Mouse (Mus musculus) megakaryocyte, adult 5-6 weeks (primary cell): ENCODE measurements around the gene Ablim1. TPM values are rescaled to one million over a fixed set of nuclear protein-coding genes. Genes with fewer than 3 reads are reported as not detected.

ENCODE experiments used
- ATAC-seq: 2 replicates; pipeline ENCODE4 v1.8.0; 2016; ENCODE audit warnings: mild to moderate bottlenecking, inconsistent platforms; ENCODE audit not compliant: poor library complexity, severe bottlenecking
- total RNA-seq, 2 experiments: library from RNA; stranded (forward) in 1 of 2; stranded (reverse) in 1 of 2; fragments of 153-499, 151-499 nt in 1 of 2; fragments of 221-1000, 200-1000 nt in 1 of 2; gene quantifications; 2 replicates each; pipeline versions ENCODE4 v1.2.3 to v1.2.4; 2015 to 2017

Ablim1 gene
- total RNA-seq, 2 experiments from 2014 or later = 1.7 to 2.6 TPM

- ATAC-seq = no peak
Measured at GRCm38 (mm10) chr19:57132916-57133520, 181.7 kb downstream of the Ablim1 start.

DNA sequence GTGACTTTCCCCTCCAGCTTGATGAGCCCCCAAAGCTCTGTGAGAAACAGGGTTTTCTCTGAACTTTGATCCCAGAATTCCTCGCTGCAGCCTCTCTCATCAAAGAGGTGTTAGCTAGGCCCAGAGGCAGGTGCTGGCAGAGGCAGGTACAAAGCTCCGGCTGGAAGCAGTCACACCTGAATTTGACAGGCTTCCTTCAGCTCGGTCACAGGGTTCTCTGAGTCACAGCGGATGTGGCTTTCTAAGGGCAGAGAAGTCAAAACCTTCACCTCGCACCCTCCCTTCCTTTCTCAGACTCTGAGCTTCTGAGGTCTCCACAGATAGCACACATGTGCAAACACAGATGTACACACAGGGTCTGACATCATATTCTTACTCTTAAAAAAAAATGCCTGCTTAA lies 182.4 kb downstream of the Ablim1 start:
- peak; percentile 68 for ATAC-seq

DNA sequence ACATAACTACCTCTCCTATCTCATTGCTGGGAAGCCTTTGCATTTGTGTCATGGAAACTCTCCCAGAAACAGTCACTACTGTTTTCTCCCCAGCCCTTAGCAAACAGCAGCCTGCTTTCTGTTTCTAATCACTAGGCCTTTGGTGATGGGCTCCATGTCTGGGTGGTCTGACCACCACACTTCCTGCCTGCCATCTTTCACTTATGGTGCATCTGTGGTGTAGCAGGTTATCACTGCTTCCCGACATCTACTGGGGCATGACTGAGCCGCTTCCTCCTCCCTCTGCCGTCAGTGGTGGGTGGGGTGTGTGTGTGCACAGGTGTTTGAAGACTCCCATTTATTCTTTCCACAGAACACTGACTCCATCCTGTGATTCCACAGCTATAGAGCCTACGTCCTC lies 183.4 kb downstream of the Ablim1 start:
- peak; percentile 52 for ATAC-seq

DNA sequence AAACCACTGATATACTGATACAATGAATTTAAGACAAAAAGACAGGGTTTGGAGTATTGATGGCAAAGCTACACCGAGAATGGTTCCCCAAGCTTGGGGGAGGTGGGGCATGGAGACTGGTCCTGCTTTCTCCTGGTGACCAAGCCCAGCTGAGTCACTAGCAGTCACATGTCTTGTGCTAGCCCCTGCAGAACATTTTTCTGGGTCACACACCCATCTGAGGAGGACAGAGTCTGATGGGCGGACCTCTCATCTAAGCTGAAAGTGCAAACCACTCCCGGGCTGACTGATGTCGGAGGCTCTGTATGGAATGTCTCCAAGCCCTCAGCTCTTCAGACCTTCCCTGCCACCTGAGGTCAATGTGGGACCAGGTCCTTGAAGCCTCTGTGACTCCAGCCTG lies 184.1 kb downstream of the Ablim1 start:
- ATAC-seq = no peak

GRCm38 (mm10) chr19:57129729-57130128 lies 185.0 kb downstream of the Ablim1 start:
- no peak for ATAC-seq

GRCm38 (mm10) chr19:57128037-57128436 lies 186.7 kb downstream of the Ablim1 start:
- ATAC-seq = no peak

- no peak for ATAC-seq
Measured at GRCm38 (mm10) chr19:57127523-57127922, 187.2 kb downstream of the Ablim1 start.

- ATAC-seq = no peak
Measured at GRCm38 (mm10) chr19:57126950-57127349, 187.8 kb downstream of the Ablim1 start.

- no peak for ATAC-seq
Measured at GRCm38 (mm10) chr19:57124906-57125305, 189.8 kb downstream of the Ablim1 start.

DNA sequence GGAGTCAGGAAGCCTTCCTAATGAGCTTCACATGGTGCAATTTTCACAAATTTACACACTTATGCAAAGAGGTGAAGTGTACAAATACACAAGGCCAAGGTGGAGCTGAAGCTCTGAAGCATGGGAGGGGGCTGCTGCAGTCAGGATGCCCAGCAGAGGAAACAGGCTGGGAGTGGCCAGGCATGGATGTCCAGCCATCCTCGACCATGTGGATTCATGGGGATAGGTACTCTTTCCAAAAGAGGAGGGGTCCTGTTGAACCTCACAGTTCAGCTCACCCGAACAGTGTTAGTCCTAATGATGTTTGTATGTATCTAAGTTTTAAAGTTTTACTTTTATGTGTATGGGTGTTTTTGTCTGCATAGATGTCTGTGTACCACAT lies 190.6 kb downstream of the Ablim1 start:
- no peak for ATAC-seq

DNA sequence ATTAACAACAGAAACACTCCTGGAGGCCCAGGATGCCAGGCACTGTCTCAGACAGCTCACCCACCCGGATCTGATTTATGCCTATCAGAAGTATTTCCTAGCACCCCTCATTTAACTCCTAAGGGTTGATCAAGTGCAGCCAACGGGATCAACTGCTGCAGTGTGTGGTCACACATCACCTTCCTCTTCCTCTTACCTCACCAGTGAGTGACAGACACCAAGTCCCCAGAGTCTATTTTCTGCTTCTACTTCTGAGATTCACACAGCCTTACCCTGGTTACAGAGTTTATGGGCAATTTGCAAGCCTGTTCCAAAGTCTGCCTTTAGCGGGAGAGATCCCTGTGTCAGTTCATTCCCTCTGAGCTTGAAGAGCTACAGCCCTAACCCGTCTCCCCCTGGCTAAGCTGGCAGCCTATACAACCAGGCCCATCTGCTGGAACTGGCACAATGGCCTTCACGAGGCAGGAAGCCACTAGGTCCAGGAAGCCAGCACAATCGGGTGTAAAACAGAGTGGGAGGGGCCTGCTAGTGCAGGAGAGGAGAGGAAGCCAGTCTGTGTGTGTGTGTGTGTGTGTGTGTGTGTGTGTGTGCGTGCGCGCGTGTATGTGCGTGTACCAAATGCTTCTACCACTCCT lies 191.1 kb downstream of the Ablim1 start:
- peak; percentile 75 for ATAC-seq

DNA sequence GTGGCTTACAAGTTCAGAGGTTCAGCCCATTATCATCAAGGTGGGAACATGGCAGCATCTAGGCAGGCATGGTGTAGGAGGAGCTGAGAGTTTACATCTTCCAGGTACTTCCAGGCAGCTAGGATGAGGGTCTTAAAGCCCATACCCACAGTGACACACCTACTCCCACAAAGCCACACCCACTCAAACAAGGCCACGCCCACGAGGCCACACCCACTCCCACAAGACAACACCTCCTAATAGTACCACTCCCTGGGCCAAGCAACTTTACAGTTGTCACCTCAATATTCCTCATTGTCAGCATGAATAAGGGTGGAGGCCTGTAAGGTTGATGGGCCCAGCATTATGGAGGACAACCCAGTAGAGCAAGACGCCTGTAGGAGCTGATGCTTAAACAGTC lies 192.5 kb downstream of the Ablim1 start:
- no peak for ATAC-seq

- no peak for ATAC-seq
Measured at GRCm38 (mm10) chr19:57121036-57121435, 193.7 kb downstream of the Ablim1 start.

DNA sequence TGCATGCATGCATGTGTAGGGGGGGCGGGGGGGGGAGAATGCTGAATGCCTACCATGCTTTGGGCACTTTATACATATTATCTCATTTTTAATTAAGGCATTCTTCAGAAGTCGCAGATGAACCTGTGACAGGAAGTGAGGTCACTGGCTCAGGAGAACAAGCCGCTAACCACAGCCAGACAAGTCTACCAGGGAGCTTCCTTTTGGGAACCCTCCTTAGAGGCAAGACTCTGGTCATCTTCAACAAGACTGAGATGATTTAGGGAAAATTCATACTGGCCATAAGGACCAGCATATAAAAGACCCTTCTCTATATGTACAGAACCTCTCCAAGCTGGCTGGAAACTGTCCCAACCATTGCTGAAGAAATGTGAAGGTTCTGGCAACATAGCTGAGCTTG lies 195.1 kb downstream of the Ablim1 start:
- peak; percentile 37 for ATAC-seq

- ATAC-seq = peak; percentile 59
Measured at GRCm38 (mm10) chr19:57118785-57119565, 195.7 kb downstream of the Ablim1 start.

- ATAC-seq = no peak
Measured at GRCm38 (mm10) chr19:57117751-57118150, 197.0 kb downstream of the Ablim1 start.

DNA sequence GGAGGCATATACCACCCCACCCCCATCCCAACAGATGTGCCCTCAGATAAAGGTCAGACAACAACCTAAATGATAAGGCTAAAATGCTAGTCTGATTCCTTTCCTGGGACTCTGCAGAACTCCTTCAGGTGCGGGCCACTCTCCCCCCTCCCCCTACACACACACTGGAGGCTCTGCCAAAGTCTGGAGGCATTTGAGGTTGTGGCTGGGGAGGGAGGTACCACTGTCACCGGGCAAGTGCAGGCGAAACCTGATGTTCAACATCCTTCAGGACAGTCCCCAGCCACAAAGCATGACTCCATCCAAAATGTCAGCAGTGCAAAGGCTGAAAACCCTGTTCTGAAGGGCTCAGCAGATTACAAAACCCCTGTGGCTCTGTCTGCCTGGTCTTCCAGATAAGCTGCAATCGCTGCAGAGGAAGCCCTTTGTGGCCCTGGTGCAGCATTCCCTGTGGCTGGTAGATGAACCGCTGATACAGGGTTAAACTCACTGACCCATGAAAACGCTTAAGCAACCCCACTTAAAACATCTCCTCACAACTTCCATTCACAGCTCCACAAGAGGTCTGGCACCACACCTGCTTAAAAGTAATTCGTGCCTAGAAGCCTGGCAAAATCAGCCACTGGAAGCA lies 197.7 kb downstream of the Ablim1 start:
- no peak; the same call in 1 of the 2 replicates for ATAC-seq

DNA sequence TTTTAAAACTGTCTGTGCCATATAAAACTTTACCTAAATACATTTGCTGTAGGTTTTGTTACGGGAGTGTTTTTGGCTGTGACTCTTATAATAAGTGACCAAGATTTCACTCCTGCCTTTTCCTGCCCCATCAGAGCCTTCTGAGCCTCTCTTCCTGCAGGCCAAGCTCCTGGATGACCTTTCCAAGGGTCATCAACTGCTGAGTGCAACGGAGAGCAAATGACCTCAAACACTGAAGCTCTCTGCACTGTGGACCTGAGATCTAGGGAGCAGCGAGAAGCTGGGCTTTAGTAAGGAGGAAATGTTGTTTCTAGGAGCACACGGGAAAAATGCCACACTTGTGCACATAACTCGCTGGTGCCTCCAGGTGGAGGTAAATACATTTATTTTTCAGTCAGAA lies 199.0 kb downstream of the Ablim1 start:
- no peak for ATAC-seq

GRCm38 (mm10) chr19:57114951-57115350 lies 199.8 kb downstream of the Ablim1 start:
- ATAC-seq = no peak

- ATAC-seq = no peak
Measured at GRCm38 (mm10) chr19:57113975-57114374, 200.7 kb downstream of the Ablim1 start.

GRCm38 (mm10) chr19:57112816-57113406 lies 201.8 kb downstream of the Ablim1 start:
- peak; percentile 68; the same call in 1 of the 2 replicates for ATAC-seq
